Mouse (Mus musculus): ENCODE measurements around the gene Utp3. TPM values are rescaled to one million over a fixed set of nuclear protein-coding genes. Genes with fewer than 3 reads are reported as not detected.

The Utp3 gene
- total RNA-seq, 4 experiments from 2014 or later = 25.4 to 30.3 (median 28.2) TPM

DNA sequence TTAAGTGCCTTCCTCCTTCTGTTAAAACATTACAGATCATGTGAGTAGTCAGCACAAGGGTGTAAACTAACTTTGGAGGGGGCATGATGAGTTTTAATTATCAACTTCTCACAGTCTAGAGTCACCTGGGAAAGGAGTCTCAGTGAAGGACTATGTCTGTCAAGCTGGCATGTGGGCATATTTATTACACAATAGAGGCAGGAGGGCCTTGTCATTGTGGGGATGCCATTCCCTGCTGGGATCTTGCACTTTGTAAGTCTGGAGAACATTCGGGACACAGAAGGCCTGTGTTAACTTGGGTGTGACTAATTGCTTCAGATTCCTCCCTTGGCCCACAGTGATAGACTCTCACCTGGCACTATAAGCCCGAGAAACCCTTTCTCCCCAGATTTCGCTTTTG lies 15.3 kb downstream of the Utp3 start:
- no peak for DNase-seq (ENCODE audit: low spot score in 2 of 2)

DNA sequence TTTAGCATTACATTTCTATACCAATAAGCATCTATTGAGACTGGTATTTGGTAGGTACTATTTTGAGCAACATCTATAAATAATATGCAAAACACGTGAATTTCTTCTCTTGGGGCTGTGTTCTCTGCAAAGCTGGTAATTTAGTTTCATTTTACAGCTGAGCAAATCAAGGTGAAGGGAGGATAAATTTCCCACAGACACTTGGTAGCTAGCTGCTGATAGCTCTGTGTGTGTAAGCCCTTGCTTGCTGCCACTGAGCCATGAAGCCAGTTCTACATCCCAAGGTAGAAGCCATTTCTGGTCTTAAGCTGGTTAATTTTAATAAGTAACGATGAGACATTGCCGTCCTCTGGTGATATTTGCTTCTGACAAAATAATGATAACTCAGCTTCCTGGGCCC lies 20.6 kb downstream of the Utp3 start:
- DNase-seq (ENCODE audit: low spot score in 2 of 2) = no peak

DNA sequence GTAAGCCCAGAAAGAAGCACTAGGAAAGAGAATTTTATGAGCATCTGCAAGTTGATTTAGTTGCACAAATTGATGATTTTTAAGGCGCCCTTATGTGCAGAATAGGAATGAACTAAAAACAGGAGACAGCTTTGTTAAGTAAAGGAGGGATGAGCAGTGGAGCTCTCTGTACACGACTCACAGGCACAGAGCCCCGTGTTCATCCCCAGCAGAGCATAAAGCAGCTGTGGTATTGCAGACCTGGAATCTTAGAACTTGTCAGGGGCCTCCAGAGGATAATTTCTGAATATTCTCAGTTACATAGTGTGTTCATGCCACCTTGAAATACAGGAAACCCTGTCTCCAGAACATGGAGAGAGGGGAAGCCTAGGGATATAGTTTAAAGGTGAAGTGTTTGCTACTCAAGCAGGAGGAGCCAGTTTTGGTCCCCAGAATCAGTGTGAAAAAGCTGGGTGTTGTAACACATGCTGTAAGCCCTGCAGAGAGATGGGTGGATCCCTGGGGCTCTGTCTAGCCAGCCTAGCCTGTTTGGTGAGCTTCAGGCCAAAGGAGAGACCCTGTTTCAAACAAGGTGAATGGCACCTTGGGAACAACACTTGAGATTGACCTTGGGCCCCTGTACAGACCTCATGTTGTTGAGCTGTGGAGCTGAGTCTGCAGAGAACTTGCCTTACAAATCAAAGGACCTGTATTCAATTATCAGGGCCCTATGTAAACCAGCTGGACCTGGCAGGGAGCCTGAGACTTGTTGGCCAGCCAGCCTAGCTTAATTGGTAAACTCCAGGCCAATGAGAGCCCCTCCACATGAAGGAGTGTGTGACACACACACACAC lies 21.5 kb downstream of the Utp3 start:
- DNase-seq (ENCODE audit: low spot score in 2 of 2) = no peak

DNA sequence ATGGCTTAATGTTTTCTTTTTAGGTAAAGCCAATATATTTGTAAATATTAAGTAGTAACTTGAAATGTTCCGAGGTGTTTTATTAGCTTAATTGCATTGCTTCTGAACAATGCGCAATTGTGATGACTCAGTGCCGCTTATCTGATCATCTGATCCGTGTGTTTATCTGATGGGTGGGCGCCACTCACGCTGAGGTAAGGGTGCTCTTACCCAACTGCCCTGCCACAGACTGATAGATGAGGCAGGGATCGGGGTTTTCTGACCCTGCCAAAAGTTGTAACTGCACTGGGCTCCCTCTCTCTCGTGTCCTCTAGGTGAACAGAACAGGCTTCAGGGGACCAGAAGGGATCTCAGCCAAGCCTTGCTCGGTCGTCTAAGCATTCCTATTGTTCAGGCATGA lies 26.4 kb downstream of the Utp3 start:
- no peak for DNase-seq (ENCODE audit: low spot score in 2 of 2)

DNA sequence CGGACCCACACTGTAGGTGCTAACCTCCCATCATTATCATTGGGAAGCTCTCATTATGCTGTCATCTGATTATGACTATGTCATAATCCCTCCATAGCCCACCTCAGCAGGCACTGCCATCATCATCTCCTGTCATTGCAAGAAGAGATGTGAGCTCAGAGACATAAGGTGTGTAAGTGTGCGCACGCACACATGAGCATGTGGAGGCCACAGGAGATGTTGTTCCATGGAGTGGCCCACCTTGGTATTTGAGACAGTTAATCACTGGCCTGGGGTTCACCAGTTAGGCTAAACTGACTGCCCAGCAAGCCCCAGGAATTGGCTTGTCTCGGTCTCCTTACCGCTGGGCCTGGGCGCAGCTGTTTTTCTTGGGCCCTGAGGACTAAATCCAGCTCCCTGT lies 27.1 kb downstream of the Utp3 start:
- no peak for DNase-seq (ENCODE audit: low spot score in 2 of 2)

DNA sequence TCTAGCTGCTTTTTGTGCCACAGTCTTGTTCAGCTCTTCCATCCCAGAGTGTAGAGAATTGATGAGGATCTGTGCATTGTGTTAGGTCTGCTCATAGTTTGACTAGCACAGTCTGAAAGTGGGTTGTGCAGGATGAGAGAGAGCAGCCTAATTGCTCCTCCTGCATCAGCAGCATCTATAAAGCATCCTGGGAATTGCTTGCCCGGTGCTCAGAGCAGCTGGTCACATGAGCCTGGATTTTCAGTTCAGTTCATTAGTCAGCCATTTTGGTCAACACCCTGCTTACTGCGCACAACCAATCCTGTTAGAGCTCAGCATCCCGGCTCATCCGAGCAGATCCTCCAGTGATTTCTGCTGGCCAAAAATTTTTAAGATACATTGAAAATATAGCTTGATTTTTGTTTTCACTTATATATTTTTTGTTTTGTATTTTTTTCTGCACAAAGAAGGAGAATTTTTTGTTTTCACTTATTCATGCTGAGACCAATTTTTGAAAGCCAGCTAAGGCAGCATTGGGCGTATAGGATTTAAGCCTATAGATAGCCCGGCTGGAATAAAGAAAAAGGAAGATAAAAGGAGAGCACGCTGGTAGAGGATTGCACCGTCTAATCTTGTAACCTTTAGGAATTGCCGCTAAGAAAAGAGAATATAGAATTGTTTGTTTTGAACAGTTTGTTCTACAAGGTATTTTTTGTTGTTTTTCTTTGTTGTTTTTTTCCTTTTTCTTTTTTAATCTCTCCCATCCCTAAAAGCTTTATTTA lies 29.2 kb downstream of the Utp3 start:
- peak; percentile 94 to 95 for DNase-seq (ENCODE audit: low spot score in 2 of 2)

DNA sequence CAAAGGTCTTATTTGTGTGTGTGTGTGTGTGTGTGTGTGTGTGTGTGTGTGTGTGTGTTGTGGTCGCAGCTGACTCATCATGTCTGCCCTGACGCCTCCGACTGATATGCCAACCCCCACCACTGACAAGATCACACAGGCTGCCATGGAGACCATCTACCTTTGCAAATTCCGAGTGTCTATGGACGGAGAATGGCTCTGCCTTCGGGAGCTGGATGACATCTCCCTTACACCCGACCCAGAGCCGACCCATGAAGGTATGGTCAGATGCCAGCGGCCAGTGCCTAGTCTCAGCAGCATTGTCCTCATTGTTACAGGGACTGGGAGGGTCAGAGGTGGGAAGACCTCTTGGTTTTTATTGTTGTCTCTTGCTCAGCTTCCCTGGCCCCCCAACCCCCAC lies 29.8 kb downstream of the Utp3 start:
- DNase-seq (ENCODE audit: low spot score in 2 of 2) = peak; percentile 40

DNA sequence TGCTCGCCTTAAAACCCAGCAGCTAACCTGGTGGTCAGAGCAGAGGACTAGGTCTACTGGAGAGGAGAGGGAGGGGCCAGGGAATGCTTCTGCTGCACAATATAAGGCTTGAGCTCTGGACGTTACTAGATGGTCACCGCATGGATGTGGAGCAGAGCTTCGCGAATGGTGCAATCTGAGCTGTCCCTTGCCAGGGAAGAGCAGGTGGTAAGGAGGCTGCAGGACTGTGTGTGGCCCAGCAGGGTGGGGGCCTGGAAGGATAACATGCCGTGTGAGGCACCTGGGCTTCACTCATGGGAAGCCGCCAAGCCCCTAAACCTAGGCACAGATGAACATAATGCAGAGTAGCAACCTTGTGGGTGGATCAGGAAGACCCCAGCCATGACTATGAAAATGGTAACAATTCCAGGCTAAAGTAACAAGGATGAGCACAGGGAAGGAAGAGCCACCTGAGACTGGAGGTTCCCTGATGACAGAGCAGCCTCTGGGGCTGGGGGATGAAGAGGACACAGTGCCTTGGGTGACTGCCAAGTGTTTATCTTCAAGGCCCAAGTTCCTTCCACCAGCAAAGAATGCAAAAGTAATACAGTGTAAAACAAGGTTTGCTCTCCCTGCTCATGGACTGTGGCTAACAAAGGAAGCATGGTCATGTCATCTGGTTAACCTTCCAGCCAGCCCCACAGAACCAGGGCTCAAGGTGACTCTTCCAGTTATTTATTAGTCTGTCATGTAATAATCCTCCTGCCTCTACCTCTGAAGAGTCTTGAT lies 32.3 kb downstream of the Utp3 start:
- no peak for DNase-seq (ENCODE audit: low spot score in 2 of 2)

DNA sequence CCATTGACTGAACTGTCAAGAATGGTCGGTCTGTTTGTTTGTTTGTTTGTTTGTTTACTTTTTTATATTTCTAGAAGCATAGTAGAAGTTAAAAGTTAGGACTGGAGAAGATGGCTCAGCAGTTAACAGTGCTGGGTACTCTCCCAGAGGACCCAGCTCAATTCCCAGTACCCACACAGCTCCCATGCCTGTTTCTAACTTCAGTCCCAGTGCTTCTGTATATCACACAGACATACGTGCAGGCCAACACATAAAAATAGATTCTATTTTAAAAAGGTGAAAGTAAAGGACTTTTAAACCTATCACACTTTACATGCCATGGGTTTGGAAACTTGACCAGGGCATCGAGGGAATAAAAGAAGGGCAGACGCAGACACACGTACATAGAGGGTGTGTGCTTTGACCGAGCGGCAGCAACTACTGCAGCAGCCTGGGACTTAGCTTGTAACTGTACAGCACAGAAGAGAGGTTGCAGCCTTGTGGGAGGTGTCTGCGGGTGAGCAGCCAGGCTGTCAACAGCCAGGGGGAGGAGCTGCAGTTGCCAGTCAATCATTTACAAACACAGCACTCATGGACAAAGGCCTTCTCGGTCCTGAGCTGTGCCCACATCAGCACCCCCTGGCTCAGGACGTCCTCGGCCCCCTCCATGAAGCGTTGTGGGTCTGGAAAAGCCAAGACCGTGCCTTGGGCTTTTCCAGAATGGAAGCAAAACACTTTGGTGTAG lies 33.1 kb downstream of the Utp3 start:
- DNase-seq (ENCODE audit: low spot score in 2 of 2) = no peak

DNA sequence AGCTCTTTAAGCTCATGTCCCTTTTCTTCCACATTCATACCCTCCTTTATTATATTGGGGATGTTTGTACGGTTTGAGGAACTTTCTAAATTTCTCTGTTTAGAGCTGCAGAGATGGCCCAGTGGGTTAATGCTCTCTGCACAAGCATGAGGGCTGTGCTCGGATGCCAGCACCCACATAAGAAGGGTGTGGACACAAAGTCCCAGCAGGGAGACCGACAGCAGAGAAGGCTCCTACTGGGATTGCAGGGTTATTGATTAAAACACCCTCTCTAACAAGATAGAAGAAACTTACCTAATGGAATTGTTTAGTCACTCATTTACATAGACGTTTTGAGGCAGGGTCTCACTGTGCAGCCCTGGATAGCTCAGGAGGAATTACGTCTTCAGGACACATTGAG lies 34.2 kb downstream of the Utp3 start:
- no peak for DNase-seq (ENCODE audit: low spot score in 2 of 2)

DNA sequence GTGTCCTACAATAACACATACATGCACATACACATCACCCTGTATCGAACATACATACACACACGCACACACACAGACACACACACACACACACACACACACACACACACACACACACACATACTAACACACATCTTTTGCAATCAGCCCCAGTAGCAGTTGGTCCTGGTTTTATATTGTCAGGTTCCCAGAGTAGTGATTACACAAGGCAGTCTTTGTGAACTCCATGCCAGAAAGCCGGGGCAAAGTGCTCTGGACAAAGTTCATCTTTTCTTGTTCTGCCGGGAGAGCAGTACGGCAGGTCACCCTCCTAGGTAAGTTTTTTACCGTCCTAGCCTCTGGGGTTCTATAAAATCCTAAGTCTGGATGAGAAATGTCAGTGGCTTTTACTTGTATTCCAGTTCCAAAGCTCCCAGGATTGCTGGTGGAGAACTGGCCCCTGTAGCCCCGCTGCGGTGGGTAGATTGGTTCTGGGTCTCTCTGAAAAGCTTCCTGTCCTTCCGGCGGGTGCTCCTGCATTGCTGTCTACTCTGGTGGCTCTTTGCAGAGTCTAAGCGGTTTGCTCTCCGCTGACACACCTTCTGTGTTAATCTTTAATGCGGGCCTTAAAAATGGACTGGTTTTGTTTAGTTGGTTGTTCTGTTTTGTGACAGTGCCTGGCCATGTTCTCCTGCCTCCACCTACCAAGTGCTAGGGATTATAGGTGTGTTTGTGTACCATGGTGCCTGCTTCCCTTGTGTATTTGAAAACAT lies 39.3 kb downstream of the Utp3 start:
- no peak for DNase-seq (ENCODE audit: low spot score in 2 of 2)

DNA sequence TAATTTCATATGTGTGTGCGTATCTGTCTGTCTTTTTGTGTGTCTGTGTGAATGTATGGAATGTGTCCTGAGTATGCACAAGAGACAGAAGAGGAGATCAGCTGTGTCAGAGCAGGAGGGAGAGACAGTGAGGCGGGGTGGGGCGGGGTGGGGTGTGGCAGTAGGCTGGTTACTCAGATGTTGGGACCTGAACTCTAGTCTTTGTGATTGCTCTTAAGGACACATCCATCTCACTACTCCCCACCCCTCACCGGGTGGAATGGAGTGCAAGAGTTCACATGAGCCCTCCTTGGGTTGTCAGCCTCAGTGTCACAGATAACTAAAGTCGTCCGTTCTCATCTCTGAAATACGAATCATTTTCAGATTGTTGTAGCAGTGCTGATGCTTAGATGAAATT lies 39.9 kb downstream of the Utp3 start:
- DNase-seq (ENCODE audit: low spot score in 2 of 2) = no peak

DNA sequence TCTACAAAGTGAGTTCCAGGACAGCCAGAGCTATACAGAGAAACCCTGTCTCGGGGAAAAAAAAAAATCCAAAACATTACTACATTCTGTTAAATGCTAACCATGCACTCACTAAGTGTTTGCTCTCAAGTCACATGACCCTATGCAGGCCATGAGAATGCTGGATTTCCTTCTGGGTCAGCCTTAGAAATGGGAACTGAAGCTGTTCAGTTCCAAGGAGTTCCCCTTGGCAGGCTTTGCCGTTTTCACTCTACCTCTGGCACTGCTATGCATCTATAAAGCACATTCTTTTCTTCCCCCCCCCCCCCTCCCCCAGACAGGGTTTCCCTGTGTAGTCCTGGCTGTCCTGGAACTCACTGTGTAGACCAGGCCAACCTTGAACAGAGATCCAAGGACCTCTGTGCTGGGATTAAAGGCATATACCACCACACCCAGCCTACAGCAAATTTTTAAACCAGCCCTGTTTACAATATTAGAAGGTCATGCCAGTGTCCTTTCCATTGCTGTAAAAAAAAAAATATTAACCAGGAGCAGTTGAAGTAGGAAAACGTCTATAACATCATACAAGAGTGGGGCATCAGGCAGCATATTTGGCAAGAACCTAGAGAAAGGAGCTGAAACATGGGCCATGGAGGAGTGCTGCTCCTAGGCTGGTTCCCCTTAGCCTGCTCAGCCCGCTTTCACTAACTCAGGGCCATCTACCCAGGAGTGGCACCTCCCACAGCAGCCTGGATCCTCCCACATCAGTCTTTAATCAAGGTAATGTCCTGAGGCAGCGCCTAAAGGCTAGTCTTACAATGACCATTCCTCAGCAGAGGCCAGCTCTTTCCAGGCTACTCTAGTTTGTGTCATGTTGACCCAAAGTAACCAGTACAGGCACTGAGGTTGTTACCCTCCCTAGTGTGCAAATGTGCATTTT lies 41.5 kb downstream of the Utp3 start:
- DNase-seq (ENCODE audit: low spot score in 2 of 2) = no peak

DNA sequence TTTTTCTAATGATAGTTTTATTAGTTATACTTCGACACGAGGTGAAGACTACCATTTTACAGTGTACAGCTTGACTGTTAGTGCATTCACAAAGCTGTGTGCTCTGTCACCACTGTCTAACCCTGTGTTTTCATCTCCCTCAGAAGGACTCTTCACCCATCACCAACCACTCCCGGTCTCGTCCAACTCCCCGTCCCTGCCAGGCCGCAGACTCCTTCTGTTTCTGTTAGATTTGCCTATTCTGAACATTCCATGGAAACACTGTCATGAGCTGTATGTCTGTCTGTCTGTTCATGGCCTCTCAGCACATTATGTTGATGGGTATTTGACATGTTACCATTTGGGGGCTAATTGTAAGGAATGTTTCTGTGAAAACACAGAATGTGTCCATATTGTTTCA lies 44.7 kb downstream of the Utp3 start:
- no peak for DNase-seq (ENCODE audit: low spot score in 2 of 2)

DNA sequence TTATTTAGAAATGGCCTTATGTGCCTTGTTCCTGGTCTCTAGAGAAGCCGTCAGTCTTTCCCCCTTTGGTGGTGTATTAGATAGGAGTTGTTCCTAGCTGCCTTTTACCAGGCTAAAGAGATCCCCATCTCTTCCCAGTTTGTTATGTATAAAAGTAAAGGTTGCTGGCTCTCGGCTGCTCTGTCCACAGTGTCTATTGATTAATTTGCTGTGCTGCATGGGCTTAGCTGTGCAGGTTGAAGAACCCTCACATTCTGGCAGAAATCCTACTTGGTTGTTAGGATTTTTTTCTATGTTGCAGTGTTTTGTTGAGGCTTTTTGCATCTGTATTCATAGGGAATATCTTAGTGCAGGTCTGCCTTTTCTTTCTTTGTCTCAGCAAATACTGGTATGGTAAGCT lies 47.8 kb downstream of the Utp3 start:
- no peak for DNase-seq (ENCODE audit: low spot score in 2 of 2)

DNA sequence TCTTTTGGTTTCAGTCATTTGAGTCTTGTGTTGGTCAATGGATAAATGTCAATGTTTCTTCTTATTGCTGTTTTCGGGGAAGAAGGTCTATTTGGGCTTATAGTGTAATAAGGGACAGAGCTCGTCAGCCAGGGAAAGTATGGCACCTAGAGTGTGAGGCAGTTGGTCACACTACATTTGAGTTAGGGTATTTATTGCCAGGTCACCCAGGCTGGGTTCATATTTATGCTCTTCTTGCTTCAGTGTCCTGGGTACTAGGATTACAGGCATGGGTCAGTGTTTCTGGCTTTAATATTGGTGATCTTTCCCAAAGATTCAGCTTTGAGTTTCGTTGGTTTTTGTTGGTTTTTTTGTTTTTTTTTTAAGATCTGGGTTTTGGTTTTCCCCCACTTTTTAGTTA lies 48.5 kb downstream of the Utp3 start:
- no peak for DNase-seq (ENCODE audit: low spot score in 2 of 2)

DNA sequence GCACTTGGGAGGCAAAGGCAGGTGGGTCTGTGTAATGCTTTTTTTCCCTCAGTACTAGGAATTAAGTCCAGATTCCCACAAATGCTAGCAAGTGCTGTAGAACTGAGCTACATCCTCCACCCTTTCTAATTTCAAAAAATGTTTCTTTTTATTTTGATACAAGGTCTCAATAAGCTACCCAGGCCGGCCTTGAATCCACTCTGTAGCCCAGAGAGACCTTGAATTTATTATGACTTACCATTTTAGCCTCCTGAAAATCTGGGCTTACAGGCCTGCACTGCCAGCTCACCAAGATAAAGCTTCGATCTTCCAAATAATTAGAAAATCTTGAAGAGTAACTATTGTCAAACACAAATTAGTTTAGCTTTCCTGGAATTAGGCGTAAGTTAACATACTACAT lies 49.8 kb downstream of the Utp3 start:
- DNase-seq (ENCODE audit: low spot score in 2 of 2) = no peak

DNA sequence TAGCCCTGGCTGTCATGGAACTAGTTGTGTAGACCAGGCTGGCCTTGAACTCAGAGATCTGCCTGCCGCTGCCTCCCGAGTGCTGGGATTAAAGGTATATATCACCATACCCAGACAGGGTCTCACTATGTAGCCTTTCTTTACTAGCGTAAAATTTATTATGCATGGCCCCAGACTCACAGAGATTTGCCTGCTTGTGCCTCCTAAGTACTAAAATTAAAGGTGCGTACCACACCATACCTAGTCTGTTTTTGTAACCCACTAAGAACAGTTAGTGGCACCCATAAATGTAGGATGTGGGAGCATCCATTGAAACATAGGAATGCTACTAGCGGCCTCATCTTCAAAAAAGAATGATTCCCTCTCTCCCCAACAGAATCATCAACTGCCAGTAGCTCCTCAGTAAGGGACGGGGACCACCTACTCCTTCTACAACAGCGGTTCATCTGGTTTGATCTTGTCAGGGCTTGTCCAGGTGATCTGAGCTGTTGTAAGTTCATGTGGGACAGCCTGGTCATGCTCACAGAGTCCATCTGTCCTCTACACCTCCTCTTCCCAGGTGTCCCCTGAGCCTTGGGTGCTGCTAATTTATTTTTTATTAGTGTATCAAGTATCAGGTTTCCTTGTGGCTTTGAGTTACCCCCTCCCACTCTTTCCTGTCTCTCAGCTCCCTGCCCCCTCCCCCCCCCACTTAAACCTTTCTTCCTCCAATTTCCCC lies 50.5 kb downstream of the Utp3 start:
- DNase-seq (ENCODE audit: low spot score in 2 of 2) = no peak

Measured in layer of hippocampus, adult 8-10 months (tissue).